8 mouse cellular contexts compared by ENCODE assay signal in the genomic region with DNA sequence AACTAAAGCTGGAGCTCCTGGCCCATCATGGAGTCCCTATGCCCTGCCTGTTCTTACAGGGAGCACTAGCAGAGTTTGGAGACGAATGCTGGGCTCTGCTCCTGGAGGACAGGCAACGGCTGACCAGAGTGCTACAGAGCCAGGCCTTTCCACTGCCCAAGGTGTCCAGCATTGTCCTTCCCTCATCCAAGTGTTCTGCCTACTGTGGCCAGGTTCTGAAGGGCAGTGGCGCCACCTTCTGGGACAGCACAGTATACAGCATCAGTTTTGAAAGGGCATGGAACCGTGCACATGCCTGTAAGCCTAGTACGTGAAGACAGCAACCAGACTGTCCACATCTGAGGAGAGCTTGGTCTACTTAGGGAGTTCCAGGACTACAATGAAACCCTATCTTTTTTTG. TPM values are rescaled to one million over a fixed set of nuclear protein-coding genes. Genes with fewer than 3 reads are reported as not detected.
A peak's percentile ranks its signal among the peaks of the same experiment; 100 is the strongest.
DNase-seq lines count a peak whose midpoint lies in the region; ATAC-seq and TF ChIP-seq lines count a peak whose summit lies in the region.

No protein-coding gene starts in this region.

- H3K27me3 ChIP-seq in C2C12 (ENCODE audit: control insufficient read depth, insufficient read depth, insufficient read length) (no peaks in the 10 kb centered on the region), MEL (ENCODE audit: control insufficient read depth in 1 of 2, insufficient read depth in 2 of 2, low read length in 2 of 2) (no peaks in the 10 kb centered on the region)
- no peaks in the 10 kb centered on the region for H3K27me3 ChIP-seq in intestine, postnatal 0 days (replicated peaks; ENCODE audit: control insufficient read depth, insufficient read depth, low read length)
- no peaks in the 10 kb centered on the region for H3K27me3 ChIP-seq in lung, embryonic 16.5 days (ENCODE audit: control insufficient read depth, insufficient read depth, low read depth, low read length)
- no peaks in the 10 kb centered on the region for H3K27me3 ChIP-seq in neural tube, embryonic 15.5 days (replicated peaks)

- H3K79me3 ChIP-seq in C2C12 (ENCODE audit: low read depth) = no peaks in the 10 kb centered on the region

- H3K9me3 ChIP-seq in MEL (replicated peaks; ENCODE audit: insufficient read depth, low read length) = no peaks in the 10 kb centered on the region
- H3K9me3 ChIP-seq in intestine, postnatal 0 days (ENCODE audit: control insufficient read depth) = no peaks in the 10 kb centered on the region
- H3K9me3 ChIP-seq in lung, embryonic 16.5 days (ENCODE audit: control insufficient read depth, low read length) = no peaks in the 10 kb centered on the region
- H3K9me3 ChIP-seq in neural tube, embryonic 15.5 days (replicated peaks) = no peaks in the 10 kb centered on the region

- no peaks in the 10 kb centered on the region for H3K4me1 ChIP-seq in MEL (ENCODE audit: control insufficient read depth in 1 of 2, insufficient read depth in 2 of 2, low read length in 2 of 2)
- no peaks in the 10 kb centered on the region for H3K4me1 ChIP-seq in intestine, postnatal 0 days (replicated peaks; ENCODE audit: control insufficient read depth, insufficient read depth, low read length)
- H3K4me1 ChIP-seq in lung, embryonic 16.5 days (replicated peaks; ENCODE audit: control insufficient read depth, insufficient read depth, low read length) = no peaks in the 10 kb centered on the region
- H3K4me1 ChIP-seq in neural tube, embryonic 15.5 days = no peaks in the 10 kb centered on the region

- 37% methylated on average over 5 of the region's 5 CpGs for WGBS in intestine, postnatal 0 days
- WGBS in lung, embryonic 16.5 days = 48% methylated on average over 5 of the region's 5 CpGs
- WGBS in neural tube, embryonic 15.5 days = 43% methylated on average over 5 of the region's 5 CpGs

- no peak for TF ChIP-seq EP300 in MEL (IDR thresholded peaks at IDR 0.05; ENCODE audit: low read depth in 1 of 2, low read length in 2 of 2)

- TF ChIP-seq POLR2A in MEL (IDR thresholded peaks at IDR 0.05; ENCODE audit: control insufficient read depth in 1 of 2, insufficient read depth in 1 of 2, low read depth in 1 of 2, low read length in 2 of 2, poor library complexity in 1 of 2) = no peak

- no peak overlapping the region for H3K9ac ChIP-seq in MEL (ENCODE audit: control insufficient read depth, low read depth, low read length, poor library complexity, severe bottlenecking)
- no peak overlapping the region for H3K9ac ChIP-seq in intestine, postnatal 0 days (ENCODE audit: low read depth, low read length)
- H3K9ac ChIP-seq in lung, embryonic 16.5 days (ENCODE audit: low read length) = no peak overlapping the region
- no peak overlapping the region for H3K9ac ChIP-seq in neural tube, embryonic 15.5 days (replicated peaks)

- peak; percentile 62 for ATAC-seq in intestine, postnatal 0 days
- ATAC-seq in lung, embryonic 16.5 days (ENCODE audit: low read depth) = peak; percentile 64
- ATAC-seq in neural tube, embryonic 15.5 days (ENCODE audit: low FRiP score) = 0 out of 2 replicates have a peak, but pooled peaks have one; percentile 22

- no peak overlapping the region for H3K4me2 ChIP-seq in intestine, postnatal 0 days (replicated peaks; ENCODE audit: low read depth)
- no peak overlapping the region for H3K4me2 ChIP-seq in lung, embryonic 16.5 days (ENCODE audit: low read depth, low read length)
- no peak overlapping the region for H3K4me2 ChIP-seq in neural tube, embryonic 15.5 days

- no peak overlapping the region for H3ac ChIP-seq in C2C12 (ENCODE audit: control insufficient read depth, insufficient read length, low read depth)

- peaks cover 13% of the 10 kb centered on the region for H3K36me3 ChIP-seq in C2C12 (ENCODE audit: control insufficient read depth, insufficient read depth)
- peaks cover 0 to 14% of the 10 kb centered on the region in 2 experiments; a peak in 2 of 4 replicates for H3K36me3 ChIP-seq in MEL (ENCODE audit: control insufficient read depth in 1 of 2, insufficient read depth in 2 of 2, low read length in 2 of 2)
- H3K36me3 ChIP-seq in intestine, postnatal 0 days (ENCODE audit: control insufficient read depth, insufficient read depth) = peaks cover 60% of the 10 kb centered on the region
- H3K36me3 ChIP-seq in lung, embryonic 16.5 days (ENCODE audit: control insufficient read depth, insufficient read depth, low read length) = peaks cover 25% of the 10 kb centered on the region
- H3K36me3 ChIP-seq in neural tube, embryonic 15.5 days = peaks cover 58% of the 10 kb centered on the region

- H3K4me3 ChIP-seq in C2C12 (ENCODE audit: insufficient read depth, poor library complexity, severe bottlenecking) = no peak overlapping the region
- no peak overlapping the region for H3K4me3 ChIP-seq in MEL (ENCODE audit: control insufficient read depth in 1 of 2, insufficient read depth in 1 of 2, low read depth in 2 of 2, low read length in 2 of 2)
- no peak overlapping the region for H3K4me3 ChIP-seq in intestine, postnatal 0 days (ENCODE audit: low read depth, low read length)
- H3K4me3 ChIP-seq in lung, embryonic 16.5 days (ENCODE audit: low read length) = no peak overlapping the region
- no peak overlapping the region for H3K4me3 ChIP-seq in neural tube, embryonic 15.5 days (replicated peaks)

- H3K27ac ChIP-seq in MEL (ENCODE audit: control insufficient read depth, low read depth, low read length) = no peak overlapping the region
- H3K27ac ChIP-seq in intestine, postnatal 0 days (ENCODE audit: low read depth, low read length) = no peak overlapping the region
- no peak overlapping the region for H3K27ac ChIP-seq in lung, embryonic 16.5 days (ENCODE audit: low read length)
- no peak overlapping the region for H3K27ac ChIP-seq in neural tube, embryonic 15.5 days (replicated peaks)

- TF ChIP-seq CTCF in C2C12 (IDR thresholded peaks at IDR 0.05; ENCODE audit: control insufficient read depth, insufficient read depth, insufficient read length) = peak; percentile 89
- peak; percentile 92 to 93 (median 92) for TF ChIP-seq CTCF in MEL (IDR thresholded peaks at IDR 0.05 in 2 of 3, conservative IDR thresholded peaks at IDR 0.05 in 1 of 3; ENCODE audit: control insufficient read depth in 1 of 3, insufficient read depth in 1 of 3, low read depth in 2 of 3, low read length in 3 of 3, poor library complexity in 1 of 3, severe bottlenecking in 1 of 3)
- TF ChIP-seq CTCF in intestine, postnatal 0 days (IDR thresholded peaks at IDR 0.05; ENCODE audit: low read depth) = peak; percentile 96

- no peaks in the 10 kb centered on the region for H3K79me2 ChIP-seq in C2C12 (ENCODE audit: control insufficient read depth, insufficient read depth)
- no peaks in the 10 kb centered on the region; the same call in 1 of the 2 replicates for H3K79me2 ChIP-seq in MEL (ENCODE audit: control insufficient read depth, insufficient read depth, low read length, poor library complexity)

- peak; percentile 79 for DNase-seq in MEL (ENCODE audit: low read depth, low spot score)
- peak; percentile 70 for DNase-seq in cerebellum, adult 9-11 months
- peak; percentile 60 for DNase-seq in gastrocnemius, postnatal 10 days
- no peak for DNase-seq in frontal cortex, postnatal 14 days (ENCODE audit: low spot score in 2 of 2)

- TF ChIP-seq RAD21 in MEL (IDR thresholded peaks at IDR 0.05; ENCODE audit: low read depth, low read length) = peak; percentile 87

RNA-seq across cellular contexts. Expression of a gene that starts 10.6 kb away (rescaled TPM):
- polyA plus RNA-seq in C2C12 (2012; fragmentation: generic; extraction: Trizol) (14.9 TPM), MEL (2012; ENCODE audit: insufficient read depth in 1 of 2, insufficient read length in 2 of 2, low read depth in 1 of 2, low replicate concordance in 2 of 2, missing spikeins in 1 of 2) (10 to 100 TPM in 1 of 2 experiments, not detected in 1; 35.9 TPM)
- total RNA-seq in MEL (2012; rRNA removed) = 21.0 and 21.6 TPM in 2 replicates
- 10 to 100 TPM; 12.1 to 13.5 TPM for total RNA-seq in gastrocnemius, postnatal 10 days (2021)
- 34.3 and 37.1 TPM in 2 replicates for polyA plus RNA-seq in intestine, postnatal 0 days (2015; fragmentation: Nextera tagmentation; extraction: Ambion mirVana)
- 54.0 and 57.0 TPM in 2 replicates for polyA plus RNA-seq in lung, embryonic 16.5 days (2015; fragmentation: Nextera tagmentation; extraction: Ambion mirVana)
- 49.3 and 50.4 TPM in 2 replicates for polyA plus RNA-seq in neural tube, embryonic 15.5 days (2015; fragmentation: Nextera tagmentation; extraction: Ambion mirVana)

RNA-seq across cellular contexts. Expression of a gene that starts 11.3 kb away (rescaled TPM):
- polyA plus RNA-seq in C2C12 (2012; fragmentation: generic; extraction: Trizol) = 252 TPM
- 415 and 498 TPM in 2 replicates for total RNA-seq in MEL (2012; rRNA removed)
- 100 to 1,000 TPM in 1 of 2 experiments, not detected in 1; 298 TPM for polyA plus RNA-seq in MEL (2012; ENCODE audit: insufficient read depth in 1 of 2, insufficient read length in 2 of 2, low read depth in 1 of 2, low replicate concordance in 2 of 2, missing spikeins in 1 of 2)
- total RNA-seq in gastrocnemius, postnatal 10 days (2021) = 100 to 1,000 TPM; 110 to 111 TPM
- 706 and 711 TPM in 2 replicates for polyA plus RNA-seq in intestine, postnatal 0 days (2015; fragmentation: Nextera tagmentation; extraction: Ambion mirVana)
- 279 and 283 TPM in 2 replicates for polyA plus RNA-seq in lung, embryonic 16.5 days (2015; fragmentation: Nextera tagmentation; extraction: Ambion mirVana)
- polyA plus RNA-seq in neural tube, embryonic 15.5 days (2015; fragmentation: Nextera tagmentation; extraction: Ambion mirVana) = 269 and 298 TPM in 2 replicates

RNA-seq across cellular contexts. Expression of a gene that starts 26.0 kb away (rescaled TPM):
- polyA plus RNA-seq in C2C12 (2012; fragmentation: generic; extraction: Trizol) (2.4 TPM), MEL (2012; ENCODE audit: insufficient read depth in 1 of 2, insufficient read length in 2 of 2, low read depth in 1 of 2, low replicate concordance in 2 of 2, missing spikeins in 1 of 2) (not detected)
- not detected in 2 replicates for total RNA-seq in MEL (2012; rRNA removed)
- total RNA-seq in gastrocnemius, postnatal 10 days (2021) = 1 to 10 TPM in 1 of 2 experiments, under 1 TPM in 1; 0.66 to 1.4 TPM
- 2.7 and 3.3 TPM in 2 replicates for polyA plus RNA-seq in intestine, postnatal 0 days (2015; fragmentation: Nextera tagmentation; extraction: Ambion mirVana)
- 0.79 TPM in 2 replicates for polyA plus RNA-seq in lung, embryonic 16.5 days (2015; fragmentation: Nextera tagmentation; extraction: Ambion mirVana)
- polyA plus RNA-seq in neural tube, embryonic 15.5 days (2015; fragmentation: Nextera tagmentation; extraction: Ambion mirVana) = 185 and 208 TPM in 2 replicates

RNA-seq across cellular contexts. Expression of a gene that starts 34.4 kb away (rescaled TPM):
- polyA plus RNA-seq in C2C12 (2012; fragmentation: generic; extraction: Trizol) (16.2 TPM), MEL (2012; ENCODE audit: insufficient read depth in 1 of 2, insufficient read length in 2 of 2, low read depth in 1 of 2, low replicate concordance in 2 of 2, missing spikeins in 1 of 2) (10 to 100 TPM in 1 of 2 experiments, not detected in 1; 46.0 TPM)
- 17.7 and 23.8 TPM in 2 replicates for total RNA-seq in MEL (2012; rRNA removed)
- 10 to 100 TPM; 14.5 to 25.7 TPM for total RNA-seq in gastrocnemius, postnatal 10 days (2021)
- polyA plus RNA-seq in intestine, postnatal 0 days (2015; fragmentation: Nextera tagmentation; extraction: Ambion mirVana) = 65.8 and 67.7 TPM in 2 replicates
- polyA plus RNA-seq in lung, embryonic 16.5 days (2015; fragmentation: Nextera tagmentation; extraction: Ambion mirVana) = 21.7 and 24.5 TPM in 2 replicates
- 76.7 and 88.8 TPM in 2 replicates for polyA plus RNA-seq in neural tube, embryonic 15.5 days (2015; fragmentation: Nextera tagmentation; extraction: Ambion mirVana)

RNA-seq across cellular contexts. Expression of a gene that starts 40.5 kb away (rescaled TPM):
- polyA plus RNA-seq in C2C12 (2012; fragmentation: generic; extraction: Trizol) (9.5 TPM), MEL (2012; ENCODE audit: insufficient read depth in 1 of 2, insufficient read length in 2 of 2, low read depth in 1 of 2, low replicate concordance in 2 of 2, missing spikeins in 1 of 2) (10 to 100 TPM in 1 of 2 experiments, not detected in 1; 27.2 TPM)
- total RNA-seq in MEL (2012; rRNA removed) = 5.0 and 6.4 TPM in 2 replicates
- 1 to 10 TPM; 2.4 to 3.2 TPM for total RNA-seq in gastrocnemius, postnatal 10 days (2021)
- 1.4 and 1.6 TPM in 2 replicates for polyA plus RNA-seq in intestine, postnatal 0 days (2015; fragmentation: Nextera tagmentation; extraction: Ambion mirVana)
- 14.4 and 15.4 TPM in 2 replicates for polyA plus RNA-seq in lung, embryonic 16.5 days (2015; fragmentation: Nextera tagmentation; extraction: Ambion mirVana)
- polyA plus RNA-seq in neural tube, embryonic 15.5 days (2015; fragmentation: Nextera tagmentation; extraction: Ambion mirVana) = 2.7 and 5.0 TPM in 2 replicates

Comparison
In these comparisons a context has a peak if more than half of its experiments do, and no peak if none do; other contexts are left out.
1. DNase-seq: peak in MEL (single experiment), cerebellum, adult 9-11 months (single experiment) and gastrocnemius, postnatal 10 days (single experiment); none in frontal cortex, postnatal 14 days (0 of 2).
2. RNA of a gene that starts 26.0 kb away (polyA plus RNA-seq): 185 to 208 TPM in neural tube, embryonic 15.5 days; 2.7 to 3.3 TPM in intestine, postnatal 0 days, 2.4 TPM in C2C12 (single experiment), 0.79 TPM in lung, embryonic 16.5 days and not detected in MEL; every median in the first group is over 10 times any median in the second.
3. Peak in every context shown above with its lines, with median percentiles within 50 percentile points of each other: CTCF ChIP-seq and ATAC-seq.